Mouse (Mus musculus) hindbrain, embryonic 16.5 days (tissue): ENCODE measurements around the gene Slc18b1. TPM values are rescaled to one million over a fixed set of nuclear protein-coding genes. Genes with fewer than 3 reads are reported as not detected.

Experiments
- ATAC-seq: fragments of 200-750 bp; cut with Nextera tagmentation; 2 replicates; pipeline ENCODE4 v1.8.0; 2017; ENCODE audit warnings: moderate TSS enrichment, moderate library complexity
- H3K27ac ChIP-seq: fragments of 300-500 bp; sonication (generic); 2 replicates; pipeline ENCODE4 v1.5.1; 2014; ENCODE audit warnings: low read depth, mild to moderate bottlenecking, control low read depth, low read length, moderate library complexity
- H3K27me3 ChIP-seq: fragments of 300-500 bp; sonication (generic); replicated peaks from 2 replicates; pipeline ENCODE4 v1.6.1; 2014; ENCODE audit warnings: low read length; ENCODE audit not compliant: control insufficient read depth, insufficient read depth
- H3K36me3 ChIP-seq: fragments of 300-500 bp; sonication (generic); 2 replicates; pipeline ENCODE4 v1.6.1; 2014; ENCODE audit warnings: mild to moderate bottlenecking, low read length, moderate library complexity, mixed read lengths; ENCODE audit not compliant: control insufficient read depth, insufficient read depth
- H3K4me1 ChIP-seq: fragments of 300-500 bp; sonication (generic); 2 replicates; pipeline ENCODE4 v1.6.1; 2014; ENCODE audit warnings: low read depth, low read length; ENCODE audit not compliant: control insufficient read depth, insufficient read depth
- H3K4me2 ChIP-seq: fragments of 300-500 bp; sonication (generic); 2 replicates; pipeline ENCODE4 v1.6.1; 2014; ENCODE audit warnings: mild to moderate bottlenecking, low read length, control low read depth, moderate library complexity
- H3K4me3 ChIP-seq: fragments of 300-500 bp; sonication (generic); 2 replicates; pipeline ENCODE4 v1.5.1; 2014; ENCODE audit warnings: mild to moderate bottlenecking, low read length, control low read depth, moderate library complexity
- H3K9ac ChIP-seq: fragments of 300-500 bp; sonication (generic); 2 replicates; pipeline ENCODE4 v1.6.1; 2014; ENCODE audit warnings: low read depth, mild to moderate bottlenecking, control low read depth, low read length, moderate library complexity
- H3K9me3 ChIP-seq: fragments of 300-500 bp; sonication (generic); 2 replicates; pipeline ENCODE4 v1.6.1; 2014; ENCODE audit warnings: mild to moderate bottlenecking, low read length, moderate library complexity; ENCODE audit not compliant: control insufficient read depth
- WGBS: fragments of 180-500 bp; shearing (Covaris S2); extraction: QIAGEN DNeasy Blood & Tissue Kit; methylation state at CpG from one replicate; pipeline ENCODE4 v1.1.7; 2014; 5-methylcytosine and 5-hydroxymethylcytosine counted together
- polyA plus RNA-seq: library from polyadenylated mRNA; unstranded; fragments of >200 nt; fragmentation: Nextera tagmentation; extraction: Ambion mirVana; gene quantifications from 2 replicates; pipeline ENCODE4 v1.2.1, GENCODE M21; 2015

Slc18b1 gene
- polyA plus RNA-seq, 1 experiment from 2014 or later, result 18.9 TPM

DNA sequence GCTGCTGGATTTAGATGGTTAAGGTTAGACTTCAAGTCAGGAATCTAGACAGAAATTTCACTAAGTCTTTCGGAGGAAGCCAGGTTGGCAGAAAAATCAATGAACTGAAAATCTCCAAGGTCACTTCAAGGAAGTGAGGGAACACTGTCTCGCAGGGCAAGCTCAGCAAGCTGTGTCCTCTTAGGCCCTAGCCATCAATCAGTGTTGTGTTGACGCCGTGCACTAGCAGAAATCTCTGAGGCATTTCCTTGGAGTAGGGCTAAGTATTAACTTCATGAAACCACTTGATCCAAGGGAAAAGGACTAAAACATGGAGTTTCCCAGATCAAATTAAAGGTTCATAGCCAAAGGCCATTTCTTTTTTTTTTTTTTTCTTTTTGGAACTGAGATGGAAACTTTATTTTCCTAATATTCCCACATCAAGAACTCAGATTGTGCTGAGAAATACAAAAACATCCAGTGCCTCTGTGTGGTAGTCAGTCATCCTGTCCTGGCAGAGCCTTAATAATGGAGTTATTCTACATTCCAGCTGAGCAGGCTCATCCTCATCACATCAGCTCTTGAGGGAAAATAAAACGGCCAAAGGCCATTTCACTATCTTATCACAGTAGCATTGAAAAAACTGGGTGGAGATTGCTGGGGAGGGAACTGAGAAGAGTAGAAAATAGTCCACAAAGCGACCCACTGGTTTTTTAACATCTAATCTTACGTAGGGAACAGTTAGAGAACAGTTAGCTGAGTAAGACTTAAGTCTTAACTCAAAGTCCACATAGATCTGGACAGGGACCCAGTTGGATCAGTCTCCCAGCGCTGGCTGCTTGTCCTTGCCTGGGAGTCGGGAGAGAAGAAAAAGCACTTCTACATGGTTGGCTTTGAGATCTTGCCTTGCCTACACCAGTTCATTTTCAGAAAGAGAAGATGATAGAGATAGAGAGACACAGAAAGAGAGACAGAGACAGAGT, 39.5 kb downstream of the Slc18b1 start:
- Histone ChIP-seq H3K9ac (no peak overlapping the region), H3K27me3 (no peaks in the 10 kb centered on the region), H3K4me1 (no peaks in the 10 kb centered on the region), H3K9me3 (no peaks in the 10 kb centered on the region), H3K4me3 (no peak overlapping the region), H3K36me3 (no peaks in the 10 kb centered on the region), H3K4me2 (no peak overlapping the region), H3K27ac (no peak overlapping the region)
- WGBS, result 79% methylated on average over 9 of the region's 9 CpGs
- ATAC-seq, result no peak

GRCm38 (mm10) chr10:23837115-23837514, 40.3 kb downstream of the Slc18b1 start:
- Histone ChIP-seq H3K27ac (no peak overlapping the region), H3K36me3 (no peaks in the 10 kb centered on the region), H3K9ac (no peak overlapping the region), H3K4me3 (no peak overlapping the region), H3K4me1 (no peaks in the 10 kb centered on the region), H3K27me3 (no peaks in the 10 kb centered on the region), H3K4me2 (no peak overlapping the region), H3K9me3 (no peaks in the 10 kb centered on the region)
- ATAC-seq, result no peak
- WGBS, result 83% methylated on average over 3 of the region's 3 CpGs

GRCm38 (mm10) chr10:23838910-23839309, 42.1 kb downstream of the Slc18b1 start:
- Histone ChIP-seq H3K9me3 (no peaks in the 10 kb centered on the region), H3K9ac (no peak overlapping the region), H3K4me2 (no peak overlapping the region), H3K36me3 (no peaks in the 10 kb centered on the region), H3K4me1 (no peaks in the 10 kb centered on the region), H3K27me3 (no peaks in the 10 kb centered on the region), H3K27ac (no peak overlapping the region), H3K4me3 (no peak overlapping the region)
- no peak for ATAC-seq
- 93% methylated on average over 3 of the region's 3 CpGs for WGBS

DNA sequence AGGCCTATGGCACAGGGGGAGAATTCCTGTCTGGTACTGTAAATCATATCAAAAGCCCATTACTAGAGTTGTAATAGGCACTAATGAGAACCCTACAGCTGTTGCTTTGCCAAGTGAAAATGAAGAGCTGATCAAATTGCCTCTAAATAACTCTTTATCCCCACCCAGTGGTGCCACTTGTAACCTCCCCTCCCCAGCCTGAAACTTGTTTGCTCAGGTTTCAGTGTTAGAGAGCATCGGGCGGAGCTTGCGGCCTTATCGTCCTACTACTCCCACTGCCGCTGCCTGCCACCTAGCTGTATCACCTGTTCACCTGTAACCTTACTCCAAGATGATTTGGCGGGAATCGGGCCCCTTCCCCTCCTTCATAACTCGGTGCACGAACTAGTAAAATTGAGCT, 42.6 kb downstream of the Slc18b1 start:
- Histone ChIP-seq H3K27ac (no peak overlapping the region), H3K4me1 (no peaks in the 10 kb centered on the region), H3K4me2 (no peak overlapping the region), H3K27me3 (no peaks in the 10 kb centered on the region), H3K36me3 (no peaks in the 10 kb centered on the region), H3K9me3 (no peaks in the 10 kb centered on the region), H3K9ac (no peak overlapping the region), H3K4me3 (no peak overlapping the region)
- WGBS, result 55% methylated on average over 9 of the region's 9 CpGs
- ATAC-seq, result no peak

GRCm38 (mm10) chr10:23840496-23840895, 43.7 kb downstream of the Slc18b1 start:
- H3K4me2 ChIP-seq, result no peak overlapping the region
- no peak overlapping the region for H3K4me3 ChIP-seq
- ATAC-seq, result no peak
- 78% methylated on average over 4 of the region's 4 CpGs for WGBS
- no peaks in the 10 kb centered on the region for H3K27me3 ChIP-seq
- H3K4me1 ChIP-seq, result no peaks in the 10 kb centered on the region
- no peaks in the 10 kb centered on the region for H3K36me3 ChIP-seq
- no peak overlapping the region for H3K9ac ChIP-seq
- H3K9me3 ChIP-seq, result no peaks in the 10 kb centered on the region
- no peak overlapping the region for H3K27ac ChIP-seq

DNA sequence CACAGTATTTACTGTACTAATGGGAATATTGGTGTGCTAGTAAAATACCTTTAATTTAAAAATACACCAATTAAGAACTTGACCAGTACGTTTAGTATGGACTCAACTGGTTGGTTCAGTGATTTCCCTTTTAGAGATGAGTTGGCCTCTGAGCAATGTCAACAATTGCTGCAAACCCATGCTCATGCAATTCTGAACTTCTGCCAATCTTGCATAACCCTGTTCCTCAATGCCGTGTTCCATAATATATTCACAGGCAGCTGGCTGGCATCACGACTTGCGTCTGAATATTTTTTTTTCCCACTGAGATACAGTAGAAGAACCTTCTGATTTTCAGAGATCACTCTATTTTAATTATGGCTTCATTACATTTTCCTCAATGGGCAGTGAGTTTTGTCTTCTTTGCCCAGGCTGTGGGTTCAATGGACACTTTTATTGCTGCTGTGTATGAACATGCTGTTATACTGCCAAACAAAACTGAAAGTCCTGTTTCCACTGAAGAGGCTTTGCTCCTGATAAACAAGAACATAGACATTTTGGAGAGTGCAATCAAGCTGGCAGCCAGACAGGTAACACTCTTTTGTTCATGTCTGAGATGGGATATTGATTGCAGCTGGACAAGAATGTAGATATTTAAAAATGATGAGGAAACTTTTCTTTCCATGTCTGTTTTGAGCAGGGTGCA, 54.6 kb downstream of the Slc18b1 start, which contains the start of gene Vnn3:
Gene Vnn3 (plus strand): TSS at position 235 of the 685 bp plus-strand sequence.
- no peak within 1 kb of the TSS for H3K27ac ChIP-seq
- no peak for ATAC-seq
- no peaks in the 10 kb centered on the region for H3K36me3 ChIP-seq
- no peak within 1 kb of the TSS for H3K9ac ChIP-seq
- 68% methylated on average over 4 of the region's 4 CpGs for WGBS
- H3K4me3 ChIP-seq, result no peak within 1 kb of the TSS
- no peaks in the 10 kb centered on the region for H3K4me1 ChIP-seq
- no peaks in the 10 kb centered on the region for H3K27me3 ChIP-seq
- H3K4me2 ChIP-seq, result no peak within 1 kb of the TSS
- H3K9me3 ChIP-seq, result no peaks in the 10 kb centered on the region

- no peaks in the 10 kb centered on the region for H3K4me1 ChIP-seq
- H3K9me3 ChIP-seq, result no peaks in the 10 kb centered on the region
- no peak overlapping the region for H3K9ac ChIP-seq
- 92% methylated on average over 2 of the region's 2 CpGs for WGBS
- H3K4me3 ChIP-seq, result no peak overlapping the region
- H3K27ac ChIP-seq, result no peak overlapping the region
- H3K36me3 ChIP-seq, result no peaks in the 10 kb centered on the region
- H3K4me2 ChIP-seq, result no peak overlapping the region
- no peak for ATAC-seq
- no peaks in the 10 kb centered on the region for H3K27me3 ChIP-seq
Measured at GRCm38 (mm10) chr10:23852096-23852495, 55.3 kb downstream of the Slc18b1 start.

GRCm38 (mm10) chr10:23864362-23865312, 67.9 kb downstream of the Slc18b1 start:
- no peaks in the 10 kb centered on the region for H3K4me1 ChIP-seq
- no peak for ATAC-seq
- H3K9me3 ChIP-seq, result no peaks in the 10 kb centered on the region
- no peak overlapping the region for H3K9ac ChIP-seq
- H3K36me3 ChIP-seq, result no peaks in the 10 kb centered on the region
- 78% methylated on average over 9 of the region's 9 CpGs for WGBS
- no peaks in the 10 kb centered on the region for H3K27me3 ChIP-seq
- no peak overlapping the region for H3K4me3 ChIP-seq
- no peak overlapping the region for H3K4me2 ChIP-seq
- H3K27ac ChIP-seq, result no peak overlapping the region
